Comparison of ENCODE assay signal across 15 mouse cellular contexts in the genomic region with DNA sequence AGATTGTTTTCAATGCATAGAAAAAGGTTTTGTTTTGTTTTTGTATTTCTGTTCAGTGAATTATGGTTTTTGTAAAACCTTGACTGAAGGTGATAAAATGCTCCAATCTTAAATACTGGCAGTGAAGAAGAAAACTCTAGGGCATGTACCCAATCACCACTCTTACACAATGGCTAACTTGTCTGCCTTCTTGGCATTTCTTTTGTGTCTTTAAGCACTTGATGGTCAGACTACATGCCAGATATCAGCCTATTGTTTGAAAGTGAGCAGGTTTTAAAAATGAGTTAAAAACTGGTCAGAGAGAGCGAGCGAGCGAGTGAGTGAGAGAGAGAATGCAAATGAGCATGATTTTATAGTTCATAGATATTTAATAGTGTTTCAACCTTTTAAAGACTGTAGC.
"Had no signal": no experiment of that assay in that cellular context is flagged by ENCODE, and none has a peak within 500 bp of the region (broad histone marks: within the 10 kb centered on the region; RNA-seq: fewer than 3 reads in every experiment).

No protein-coding gene starts in this region.

- DNase-seq: lung, adult 18-20 months; lung, embryonic 14.5 days; lung, postnatal 10 days; lung, postnatal 4 days; retina, postnatal 1 day; right cerebral cortex, adult 18-20 months; right cerebral cortex, postnatal 25 days; right cerebral cortex, postnatal 4 days; spleen, adult 18-20 months; thymus, adult 18-20 months; thymus, postnatal 14 days; thymus, postnatal 36 days had no signal

- H3K4me3 ChIP-seq: midbrain, embryonic 13.5 days; midbrain, embryonic 15.5 days; neural tube, embryonic 12.5 days had no signal

- H3K27me3 ChIP-seq: midbrain, embryonic 13.5 days; midbrain, embryonic 15.5 days; neural tube, embryonic 12.5 days had no signal

- H3K9me3 ChIP-seq: midbrain, embryonic 13.5 days; midbrain, embryonic 15.5 days; neural tube, embryonic 12.5 days had no signal

- H3K27ac ChIP-seq: midbrain, embryonic 13.5 days; midbrain, embryonic 15.5 days; neural tube, embryonic 12.5 days had no signal

- H3K36me3 ChIP-seq: midbrain, embryonic 15.5 days; neural tube, embryonic 12.5 days had no signal
